Mouse (Mus musculus): ENCODE results near the gene Gm26920. TPM values are rescaled to one million over a fixed set of nuclear protein-coding genes. Genes with fewer than 3 reads are reported as not detected.

Gm26920 gene
- polyA plus RNA-seq, 2 experiments from 2014 or later: 1.5 to 3.6 TPM

Other genes starting within 250 kb of the Gm26920 start
- 1 to 10 TPM; 3.6 to 4.5 TPM for gene Zfp940, start 236.7 kb downstream of the Gm26920 start, polyA plus RNA-seq (2017; shearing (Covaris generic))
- gene Zfp420, start 230.4 kb downstream of the Gm26920 start, polyA plus RNA-seq (2017; shearing (Covaris generic)): 1 to 10 TPM; 6.7 to 9.2 TPM
- 1 to 10 TPM; 2.7 to 7.6 TPM for gene Zfp27, start 183.8 kb downstream of the Gm26920 start, polyA plus RNA-seq (2017; shearing (Covaris generic))
- under 1 TPM; 0.98 to 0.99 TPM for gene Zfp383, start 182.2 kb downstream of the Gm26920 start, polyA plus RNA-seq (2017; shearing (Covaris generic))
- gene Zfp74, start 136.3 kb downstream of the Gm26920 start, polyA plus RNA-seq (2017; shearing (Covaris generic)): 1 to 10 TPM; 4.8 to 5.2 TPM
- gene Zfp568, start 106.5 kb downstream of the Gm26920 start, polyA plus RNA-seq (2017; shearing (Covaris generic)): 1 to 10 TPM; 2.1 to 2.8 TPM
- 1 to 10 TPM; 5.4 to 7.5 TPM for gene Zfp14, start 39.0 kb downstream of the Gm26920 start, polyA plus RNA-seq (2017; shearing (Covaris generic))
- 10 to 100 TPM in 1 of 2 experiments, 1 to 10 TPM in 1; 8.6 to 11.9 TPM for gene Zfp82, start 17.5 kb downstream of the Gm26920 start, polyA plus RNA-seq (2017; shearing (Covaris generic))
- gene Zfp566, start 117 bp upstream of the Gm26920 start, polyA plus RNA-seq (2017; shearing (Covaris generic)): 10 to 100 TPM; 11.6 to 12.0 TPM
- gene Zfp260, start 4.4 kb upstream of the Gm26920 start, polyA plus RNA-seq (2017; shearing (Covaris generic)): 10 to 100 TPM; 74.8 to 96.0 TPM
- gene Zfp382, start 31.5 kb upstream of the Gm26920 start, polyA plus RNA-seq (2017; shearing (Covaris generic)): 10 to 100 TPM; 13.2 to 20.3 TPM
- gene Zfp146, start 79.3 kb upstream of the Gm26920 start, polyA plus RNA-seq (2017; shearing (Covaris generic)): 10 to 100 TPM; 19.5 to 22.3 TPM
- under 1 TPM in 1 of 2 experiments, not detected in 1; 0.90 TPM for gene Cox7a1, start 93.7 kb upstream of the Gm26920 start, polyA plus RNA-seq (2017; shearing (Covaris generic))
- 10 to 100 TPM; 49.8 to 68.7 TPM for gene Capns1, start 108.4 kb upstream of the Gm26920 start, polyA plus RNA-seq (2017; shearing (Covaris generic))
- gene Polr2i, start 141.5 kb upstream of the Gm26920 start, polyA plus RNA-seq (2017; shearing (Covaris generic)): 10 to 100 TPM; 50.3 to 54.3 TPM
- 100 to 1,000 TPM in 1 of 2 experiments, 10 to 100 TPM in 1; 96.7 to 104 TPM for gene Tbcb, start 141.9 kb upstream of the Gm26920 start, polyA plus RNA-seq (2017; shearing (Covaris generic))
- gene Ovol3, start 145.3 kb upstream of the Gm26920 start, polyA plus RNA-seq (2017; shearing (Covaris generic)): not detected
- 1 to 10 TPM in 1 of 2 experiments, not detected in 1; 1.6 TPM for gene Thap8, start 189.7 kb upstream of the Gm26920 start, polyA plus RNA-seq (2017; shearing (Covaris generic))
- 1 to 10 TPM; 1.9 to 3.2 TPM for gene Wdr62, start 190.0 kb upstream of the Gm26920 start, polyA plus RNA-seq (2017; shearing (Covaris generic))
- 1 to 10 TPM; 5.5 to 6.5 TPM for gene Clip3, start 201.3 kb upstream of the Gm26920 start, polyA plus RNA-seq (2017; shearing (Covaris generic))
- gene Alkbh6, start 218.3 kb upstream of the Gm26920 start, polyA plus RNA-seq (2017; shearing (Covaris generic)): 100 to 1,000 TPM; 179 to 205 TPM
- 10 to 100 TPM in 1 of 2 experiments, 1 to 10 TPM in 1; 9.2 to 16.8 TPM for gene Syne4, start 224.4 kb upstream of the Gm26920 start, polyA plus RNA-seq (2017; shearing (Covaris generic))
- gene E130208F15Rik, start 231.3 kb upstream of the Gm26920 start, polyA plus RNA-seq (2017; shearing (Covaris generic)): not detected
- gene Sdhaf1, start 233.5 kb upstream of the Gm26920 start, polyA plus RNA-seq (2017; shearing (Covaris generic)): 1 to 10 TPM; 2.4 to 5.1 TPM

Data from CD4-positive, CD25-positive, alpha-beta regulatory T cell, adult 4 months (primary cell).